Mouse (Mus musculus) hindbrain, embryonic 12.5 days (tissue): ENCODE data around the gene Mcoln1. TPM values are rescaled to one million over a fixed set of nuclear protein-coding genes. Genes with fewer than 3 reads are reported as not detected.

Experiments used
- ATAC-seq: fragments of 200-750 bp; cut with Nextera tagmentation; 2 replicates; pipeline ENCODE4 v1.8.0; 2017; ENCODE audit warnings: moderate TSS enrichment; ENCODE audit not compliant: low FRiP score
- H3K27ac ChIP-seq: fragments of 300-500 bp; sonication (generic); 2 replicates; pipeline ENCODE4 v1.5.1; 2016; ENCODE audit warnings: mild to moderate bottlenecking
- H3K27me3 ChIP-seq: fragments of 300-500 bp; sonication (generic); 2 replicates; pipeline ENCODE4 v1.6.1; 2016; ENCODE audit warnings: mild to moderate bottlenecking
- H3K36me3 ChIP-seq: fragments of 300-500 bp; sonication (generic); 2 replicates; pipeline ENCODE4 v1.6.1; 2016; ENCODE audit warnings: mild to moderate bottlenecking
- H3K4me1 ChIP-seq: fragments of 300-500 bp; sonication (generic); 2 replicates; pipeline ENCODE4 v1.6.1; 2016
- H3K4me2 ChIP-seq: fragments of 300-500 bp; sonication (generic); replicated peaks from 2 replicates; pipeline ENCODE4 v1.6.1; 2016; ENCODE audit warnings: mild to moderate bottlenecking
- H3K4me3 ChIP-seq: fragments of 300-500 bp; sonication (generic); 2 replicates; pipeline ENCODE4 v1.5.1; 2016; ENCODE audit warnings: mild to moderate bottlenecking
- H3K9ac ChIP-seq: fragments of 300-500 bp; sonication (generic); 2 replicates; pipeline ENCODE4 v1.6.1; 2016; ENCODE audit warnings: mild to moderate bottlenecking, moderate library complexity
- H3K9me3 ChIP-seq: fragments of 300-500 bp; sonication (generic); replicated peaks from 2 replicates; pipeline ENCODE4 v1.6.1; 2016; ENCODE audit warnings: mild to moderate bottlenecking
- WGBS: fragments of 180-500 bp; shearing (Covaris S2); methylation state at CpG from one replicate; pipeline ENCODE4 v1.1.7; 2016; 5-methylcytosine and 5-hydroxymethylcytosine counted together
- polyA plus RNA-seq: library from polyadenylated mRNA; unstranded; fragments of >200 nt; fragmentation: Nextera tagmentation; extraction: Ambion mirVana; gene quantifications from 2 replicates; pipeline ENCODE4 v1.2.1, GENCODE M21; 2016

Gene Mcoln1
- polyA plus RNA-seq, 1 experiment from 2014 or later, result 79.5 TPM

DNA sequence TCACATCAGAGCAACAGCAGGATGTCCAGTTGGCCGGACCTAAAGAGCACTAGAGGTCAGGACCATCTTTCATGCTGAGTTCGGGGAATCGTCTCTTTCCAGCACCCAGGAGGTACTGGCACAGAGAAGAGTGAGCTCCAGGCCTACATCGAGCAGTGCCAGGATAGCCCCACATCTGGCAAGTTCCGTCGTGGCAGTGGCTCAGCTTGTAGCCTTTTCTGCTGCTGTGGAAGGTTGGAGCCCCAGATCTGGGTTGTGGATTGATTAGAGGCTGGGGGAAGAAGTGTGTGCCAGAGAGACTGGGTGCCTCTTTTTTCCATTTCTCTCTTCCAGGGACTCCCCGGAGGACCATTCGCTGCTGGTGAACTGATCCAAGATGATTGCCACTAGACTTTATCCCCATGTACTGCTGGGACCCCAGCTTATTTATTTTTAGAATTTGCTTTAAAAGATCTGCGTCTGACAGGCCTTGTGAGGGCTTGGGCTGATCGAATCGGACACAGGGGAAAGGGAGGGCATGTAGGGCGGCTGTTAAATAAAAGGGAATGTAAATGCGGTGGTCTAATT lies 14.5 kb downstream of the Mcoln1 start:
- peak overlapping the region; percentile 52 for H3K4me3 ChIP-seq
- H3K36me3 ChIP-seq, result peaks cover 38% of the 10 kb centered on the region
- WGBS, result 35% methylated on average over 13 of the region's 13 CpGs
- H3K27ac ChIP-seq, result peak overlapping the region; percentile 50
- H3K9ac ChIP-seq, result peak overlapping the region; percentile 69; the same call in 1 of the 2 replicates
- H3K4me1 ChIP-seq, result peaks cover 5% of the 10 kb centered on the region
- ATAC-seq, result no peak
- no peaks in the 10 kb centered on the region for H3K9me3 ChIP-seq
- no peaks in the 10 kb centered on the region for H3K27me3 ChIP-seq
- peak overlapping the region; percentile 94 for H3K4me2 ChIP-seq

DNA sequence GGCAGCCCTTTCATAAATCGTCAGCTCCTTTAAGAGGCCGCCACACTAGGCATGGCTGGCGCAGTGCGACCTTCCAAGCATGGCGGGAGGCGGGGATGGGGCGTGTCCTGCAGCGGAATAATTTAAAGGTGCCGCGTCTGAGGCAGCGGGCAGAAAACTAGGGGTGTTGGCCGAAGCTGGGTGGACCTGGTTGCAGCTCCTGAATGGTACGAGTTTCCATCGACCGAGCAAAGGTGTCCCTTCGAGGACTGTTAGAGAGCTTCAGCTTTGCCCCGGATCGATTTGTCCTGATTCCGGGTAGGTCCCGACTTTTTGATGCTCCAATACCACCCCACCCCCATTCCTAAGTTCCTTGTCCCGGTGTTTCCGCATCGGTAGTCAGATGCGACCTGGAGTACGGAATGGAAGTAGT lies 15.0 kb downstream of the Mcoln1 start, which contains the start of gene Pnpla6:
Gene Pnpla6, plus strand, starts transcription at position 125 of the 412 bp plus-strand sequence.
- 0% methylated on average over 24 of the region's 25 CpGs for WGBS
- Histone ChIP-seq H3K9ac (peak within 1 kb of the TSS; percentile 69), H3K4me1 (peaks cover 5% of the 10 kb centered on the region), H3K9me3 (no peaks in the 10 kb centered on the region), H3K36me3 (peaks cover 33% of the 10 kb centered on the region), H3K4me2 (peak within 1 kb of the TSS; percentile 94), H3K27me3 (no peaks in the 10 kb centered on the region), H3K4me3 (peak within 1 kb of the TSS; percentile 52), H3K27ac (peak within 1 kb of the TSS; percentile 69)
- peak; percentile 63 for ATAC-seq

DNA sequence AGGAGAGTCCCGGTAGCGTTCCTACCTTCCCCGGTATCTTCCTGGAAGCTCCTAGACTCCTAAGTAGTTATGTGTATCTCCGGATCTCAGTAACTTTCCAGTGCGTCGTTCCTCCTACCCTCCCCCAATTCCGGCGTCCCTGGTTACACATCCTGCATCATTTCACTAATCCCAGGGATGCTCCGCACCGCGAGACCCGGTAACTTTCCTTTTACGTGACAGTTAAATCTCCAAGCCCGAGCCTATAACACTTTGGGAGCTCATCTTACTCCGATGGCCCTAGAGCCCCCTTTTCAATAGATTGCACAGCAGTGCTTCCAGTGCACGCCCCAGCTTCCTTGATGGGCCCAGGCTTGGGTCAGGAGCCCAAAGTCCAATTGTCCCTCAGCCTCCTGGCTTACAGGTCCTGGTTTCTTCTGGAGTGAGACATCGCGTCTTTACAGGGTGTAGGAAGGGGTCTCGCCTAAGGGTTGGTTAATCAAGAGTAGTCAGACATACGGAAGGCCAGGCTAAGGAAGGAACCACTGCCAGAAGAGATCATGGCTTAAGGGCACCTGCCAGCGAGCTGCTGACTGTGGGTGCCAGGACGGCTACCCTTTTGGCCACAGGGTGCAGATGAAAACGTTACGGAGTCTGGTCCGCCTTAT lies 15.6 kb downstream of the Mcoln1 start:
- Histone ChIP-seq H3K27ac (peak overlapping the region; percentile 69), H3K27me3 (no peaks in the 10 kb centered on the region), H3K4me3 (peak overlapping the region; percentile 52), H3K9ac (peak overlapping the region; percentile 69), H3K9me3 (no peaks in the 10 kb centered on the region), H3K36me3 (peaks cover 27% of the 10 kb centered on the region), H3K4me2 (peak overlapping the region; percentile 94), H3K4me1 (peaks cover 5% of the 10 kb centered on the region)
- WGBS, result under 1% methylated on average over 25 of the region's 25 CpGs
- ATAC-seq, result peak; percentile 57

DNA sequence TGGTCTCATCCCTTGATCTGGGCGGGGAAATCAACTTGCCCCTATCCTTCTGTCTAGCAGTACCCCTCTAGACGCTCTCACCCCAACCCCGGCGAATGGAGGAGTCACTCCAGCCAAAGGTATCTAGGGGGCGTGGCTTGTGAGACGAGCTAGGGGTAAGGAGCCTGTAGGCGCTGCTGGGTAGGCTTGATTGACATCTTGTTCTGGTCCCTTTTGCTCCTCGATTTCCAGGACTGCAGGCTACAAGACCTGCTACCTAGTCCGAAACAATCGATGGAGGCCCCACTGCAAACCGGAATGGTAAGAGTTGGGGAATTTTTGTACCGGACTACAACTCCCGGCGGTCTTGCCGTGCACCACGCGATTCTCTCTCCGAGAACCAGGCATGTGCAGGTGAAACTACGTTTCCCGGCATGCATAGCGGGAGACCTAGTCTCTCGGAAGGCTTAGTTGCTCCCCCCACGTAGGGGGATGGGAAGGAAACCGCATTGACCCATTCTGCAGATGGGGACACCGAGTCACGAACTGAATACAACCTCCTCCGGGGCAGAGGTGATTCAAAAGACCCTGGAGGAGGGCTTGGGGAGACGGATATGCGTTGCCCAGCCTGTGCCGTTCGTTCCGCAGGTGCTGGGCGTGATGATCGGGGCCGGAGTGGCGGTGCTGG lies 16.3 kb downstream of the Mcoln1 start:
- H3K9ac ChIP-seq, result peak overlapping the region; percentile 69
- H3K4me2 ChIP-seq, result peak overlapping the region; percentile 94
- WGBS, result 1% methylated on average over 36 of the region's 36 CpGs
- ATAC-seq, result peak; percentile 91
- H3K4me1 ChIP-seq, result peaks cover 5% of the 10 kb centered on the region
- H3K27me3 ChIP-seq, result no peaks in the 10 kb centered on the region
- H3K36me3 ChIP-seq, result peaks cover 26% of the 10 kb centered on the region
- H3K9me3 ChIP-seq, result no peaks in the 10 kb centered on the region
- H3K27ac ChIP-seq, result peak overlapping the region; percentile 69
- peak overlapping the region; percentile 52 for H3K4me3 ChIP-seq

DNA sequence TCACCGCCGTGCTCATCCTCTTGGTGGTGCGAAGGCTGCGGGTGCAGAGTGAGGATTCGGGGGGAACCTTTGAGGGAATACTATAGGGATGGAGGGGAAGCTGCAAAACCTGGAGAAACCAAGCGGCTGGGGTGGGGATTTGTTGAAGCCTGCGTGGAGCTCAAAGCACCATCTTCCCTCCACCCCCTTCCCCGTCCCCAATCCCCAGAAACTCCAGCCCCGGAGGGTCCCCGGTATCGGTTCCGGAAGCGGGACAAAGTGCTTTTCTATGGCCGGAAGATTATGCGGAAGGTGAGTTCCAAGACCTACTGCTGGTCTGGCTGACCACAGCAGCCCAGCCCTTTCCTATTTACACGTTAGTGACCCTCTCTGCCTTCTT lies 16.8 kb downstream of the Mcoln1 start:
- no peaks in the 10 kb centered on the region for H3K9me3 ChIP-seq
- peaks cover 26% of the 10 kb centered on the region for H3K36me3 ChIP-seq
- WGBS, result 11% methylated on average over 16 of the region's 16 CpGs
- peaks cover 5% of the 10 kb centered on the region for H3K4me1 ChIP-seq
- H3K4me3 ChIP-seq, result peak overlapping the region; percentile 52
- no peak overlapping the region for H3K27ac ChIP-seq
- peak overlapping the region; percentile 48; the same call in 1 of the 2 replicates for H3K9ac ChIP-seq
- ATAC-seq, result no peak
- peak overlapping the region; percentile 94 for H3K4me2 ChIP-seq
- H3K27me3 ChIP-seq, result no peaks in the 10 kb centered on the region

DNA sequence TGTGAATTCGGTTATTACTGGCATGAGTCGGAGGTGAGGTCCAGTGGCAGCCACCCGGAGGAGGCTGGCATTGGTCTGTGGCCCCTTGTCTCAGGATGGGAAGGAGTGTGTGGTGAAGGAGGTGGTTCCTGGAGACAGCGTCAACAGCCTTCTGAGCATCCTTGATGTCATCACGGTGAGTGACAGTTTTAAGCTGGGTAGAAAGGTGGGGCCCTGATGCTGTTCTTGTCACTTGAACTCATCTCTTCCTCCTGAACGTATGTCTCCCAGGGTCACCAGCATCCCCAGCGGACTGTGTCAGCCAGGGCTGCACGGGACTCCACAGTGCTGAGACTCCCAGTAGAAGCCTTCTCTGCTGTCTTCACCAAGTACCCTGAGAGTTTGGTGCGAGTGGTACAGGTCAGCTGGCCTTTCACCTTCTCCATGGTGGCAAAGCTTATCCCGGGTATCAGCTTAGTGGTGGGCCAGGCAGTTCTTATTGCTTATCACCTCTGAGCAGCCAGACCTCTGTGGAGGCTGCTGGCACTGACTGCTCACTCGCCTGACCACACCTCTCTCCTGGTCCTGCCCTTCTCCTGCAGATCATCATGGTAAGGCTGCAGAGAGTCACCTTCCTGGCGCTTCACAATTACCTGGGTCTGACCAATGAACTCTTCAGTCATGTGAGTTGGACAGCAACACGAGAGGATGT lies 21.9 kb downstream of the Mcoln1 start:
- no peak overlapping the region for H3K4me2 ChIP-seq
- no peaks in the 10 kb centered on the region for H3K9me3 ChIP-seq
- H3K9ac ChIP-seq, result no peak overlapping the region
- H3K36me3 ChIP-seq, result peaks cover 43% of the 10 kb centered on the region
- WGBS, result 93% methylated on average over 13 of the region's 13 CpGs
- H3K27me3 ChIP-seq, result no peaks in the 10 kb centered on the region
- no peak overlapping the region for H3K4me3 ChIP-seq
- no peak overlapping the region for H3K27ac ChIP-seq
- no peaks in the 10 kb centered on the region; the same call in 1 of the 2 replicates for H3K4me1 ChIP-seq
- ATAC-seq, result no peak

DNA sequence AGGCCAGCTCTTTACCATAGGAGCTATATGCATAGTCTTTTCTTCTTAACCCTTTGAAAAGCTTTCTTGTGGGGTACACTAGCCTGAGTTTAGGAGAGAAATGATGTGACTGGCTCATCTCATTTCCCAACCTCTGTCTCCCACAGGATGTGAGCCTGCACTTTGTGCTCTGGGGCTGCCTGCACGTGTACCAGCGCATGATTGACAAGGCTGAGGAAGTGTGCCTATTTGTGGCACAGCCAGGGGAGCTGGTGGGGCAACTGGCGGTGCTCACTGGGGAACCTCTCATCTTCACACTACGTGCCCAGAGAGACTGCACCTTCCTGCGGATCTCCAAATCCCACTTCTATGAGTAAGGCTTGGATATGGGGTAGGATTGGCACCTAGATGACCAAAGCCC lies 30.6 kb downstream of the Mcoln1 start:
- WGBS, result 93% methylated on average over 5 of the region's 5 CpGs
- H3K36me3 ChIP-seq, result peaks cover 40% of the 10 kb centered on the region
- no peaks in the 10 kb centered on the region for H3K4me1 ChIP-seq
- ATAC-seq, result no peak
- no peak overlapping the region for H3K4me2 ChIP-seq
- H3K27ac ChIP-seq, result no peak overlapping the region
- no peaks in the 10 kb centered on the region for H3K27me3 ChIP-seq
- no peaks in the 10 kb centered on the region for H3K9me3 ChIP-seq
- no peak overlapping the region for H3K4me3 ChIP-seq
- H3K9ac ChIP-seq, result no peak overlapping the region

DNA sequence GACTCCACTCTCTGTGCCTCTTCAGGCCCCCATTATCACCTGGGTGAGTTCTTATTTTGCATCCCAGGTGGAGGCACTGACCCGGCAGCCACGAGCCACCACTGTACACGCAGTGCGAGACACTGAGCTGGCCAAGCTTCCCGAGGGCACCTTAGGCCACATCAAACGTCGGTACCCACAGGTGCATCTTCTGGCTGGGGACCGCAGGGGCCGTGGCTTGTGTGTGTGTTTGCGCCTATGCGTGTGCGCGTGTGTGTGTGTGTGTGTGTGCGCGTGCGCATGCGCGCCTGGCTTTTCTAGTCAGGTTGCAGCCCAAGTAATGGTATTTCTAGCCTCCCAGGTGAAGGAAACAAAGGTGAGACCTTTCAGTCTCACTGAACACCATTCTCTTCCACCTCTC lies 31.7 kb downstream of the Mcoln1 start:
- Histone ChIP-seq H3K9ac (no peak overlapping the region), H3K4me3 (no peak overlapping the region), H3K4me2 (no peak overlapping the region), H3K36me3 (peaks cover 43% of the 10 kb centered on the region), H3K4me1 (no peaks in the 10 kb centered on the region), H3K27me3 (no peaks in the 10 kb centered on the region), H3K27ac (no peak overlapping the region), H3K9me3 (no peaks in the 10 kb centered on the region)
- ATAC-seq, result no peak
- WGBS, result 95% methylated on average over 18 of the region's 18 CpGs

DNA sequence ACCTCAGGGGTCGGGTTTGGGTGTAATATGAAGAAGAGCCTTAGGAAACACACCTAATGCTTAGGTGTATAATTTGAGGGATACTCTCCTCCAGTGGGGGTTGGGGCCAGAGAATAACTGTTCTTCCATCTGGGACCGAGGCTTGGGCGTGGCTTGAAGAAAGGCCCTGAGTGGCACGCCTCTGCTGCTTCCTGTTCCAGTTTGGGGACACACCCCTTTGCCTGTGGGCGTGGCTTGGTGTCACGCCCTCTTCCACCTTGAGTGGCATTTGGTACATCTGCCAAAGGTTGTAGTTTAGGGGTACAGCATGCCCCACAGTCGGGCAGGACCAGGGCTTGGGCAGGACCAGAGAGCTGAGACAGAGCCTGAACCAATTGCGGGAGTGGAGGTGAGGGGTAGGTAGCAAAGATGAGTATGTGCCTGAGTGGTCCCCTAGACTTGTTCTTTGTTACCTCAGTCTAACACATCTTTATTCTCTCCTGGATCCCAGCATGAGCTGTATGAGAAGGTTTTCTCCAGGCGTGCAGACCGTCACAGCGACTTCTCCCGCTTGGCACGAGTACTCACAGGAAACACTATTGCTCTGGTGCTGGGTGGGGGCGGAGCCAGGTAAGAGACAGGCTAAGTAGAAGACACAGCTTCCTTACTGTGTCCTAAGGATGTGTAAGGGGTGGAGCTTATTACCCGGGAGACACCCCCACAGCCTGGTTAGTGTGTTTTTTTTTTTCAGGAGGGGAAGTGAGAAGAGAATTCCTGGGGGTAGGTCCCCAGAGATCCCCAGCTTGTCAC lies 36.0 kb downstream of the Mcoln1 start:
- Histone ChIP-seq H3K4me2 (no peak overlapping the region), H3K9me3 (no peaks in the 10 kb centered on the region), H3K4me3 (no peak overlapping the region), H3K27ac (no peak overlapping the region), H3K36me3 (peaks cover 68% of the 10 kb centered on the region), H3K27me3 (no peaks in the 10 kb centered on the region), H3K4me1 (no peaks in the 10 kb centered on the region), H3K9ac (no peak overlapping the region)
- ATAC-seq, result no peak
- 63% methylated on average over 15 of the region's 15 CpGs for WGBS

DNA sequence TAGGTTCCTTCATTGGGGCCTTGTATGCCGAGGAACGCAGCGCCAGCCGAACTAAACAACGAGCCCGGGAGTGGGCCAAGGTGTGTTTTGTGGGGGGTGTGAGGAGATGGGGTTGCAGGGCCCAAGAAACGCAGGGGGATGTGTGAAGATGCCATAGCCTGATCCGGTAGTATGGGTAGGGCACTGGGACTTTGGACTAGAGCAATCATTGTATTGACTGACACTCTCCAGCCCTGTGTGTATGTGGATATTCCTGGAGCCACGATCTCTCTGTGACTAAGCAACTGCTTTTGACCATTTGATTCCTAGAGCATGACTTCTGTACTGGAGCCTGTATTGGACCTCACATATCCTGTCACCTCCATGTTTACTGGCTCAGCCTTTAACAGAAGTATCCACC lies 36.7 kb downstream of the Mcoln1 start:
- peaks cover 66% of the 10 kb centered on the region for H3K36me3 ChIP-seq
- H3K4me2 ChIP-seq, result no peak overlapping the region
- H3K27ac ChIP-seq, result no peak overlapping the region
- whole genome bisulfite sequencing, result 97% methylated on average over 9 of the region's 9 CpGs
- no peak overlapping the region for H3K9ac ChIP-seq
- ATAC-seq, result no peak
- no peaks in the 10 kb centered on the region for H3K9me3 ChIP-seq
- H3K27me3 ChIP-seq, result no peaks in the 10 kb centered on the region
- H3K4me3 ChIP-seq, result no peak overlapping the region
- H3K4me1 ChIP-seq, result no peaks in the 10 kb centered on the region

DNA sequence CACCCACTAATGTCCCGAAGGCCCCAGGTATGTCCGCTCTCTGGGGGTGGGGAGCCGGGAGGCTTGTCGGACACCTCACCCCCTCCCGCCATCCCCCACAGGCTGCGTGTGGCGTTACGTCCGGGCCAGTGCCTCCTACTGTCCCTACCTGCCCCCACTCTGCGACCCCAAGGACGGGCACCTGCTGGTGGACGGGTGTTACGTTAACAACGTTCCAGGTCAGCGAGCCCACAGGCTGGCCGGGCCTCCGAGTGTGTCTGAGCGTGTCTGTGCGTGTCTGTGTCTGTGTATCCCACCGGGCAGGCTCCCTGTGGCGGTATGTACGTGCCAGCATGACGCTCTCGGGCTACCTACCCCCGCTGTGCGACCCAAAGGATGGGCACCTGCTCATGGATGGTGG lies 37.4 kb downstream of the Mcoln1 start:
- H3K9ac ChIP-seq, result no peak overlapping the region
- ATAC-seq, result no peak
- H3K9me3 ChIP-seq, result no peaks in the 10 kb centered on the region
- H3K27ac ChIP-seq, result no peak overlapping the region
- no peak overlapping the region for H3K4me2 ChIP-seq
- no peaks in the 10 kb centered on the region for H3K4me1 ChIP-seq
- no peaks in the 10 kb centered on the region for H3K27me3 ChIP-seq
- 92% methylated on average over 26 of the region's 26 CpGs for WGBS
- no peak overlapping the region for H3K4me3 ChIP-seq
- H3K36me3 ChIP-seq, result peaks cover 65% of the 10 kb centered on the region

DNA sequence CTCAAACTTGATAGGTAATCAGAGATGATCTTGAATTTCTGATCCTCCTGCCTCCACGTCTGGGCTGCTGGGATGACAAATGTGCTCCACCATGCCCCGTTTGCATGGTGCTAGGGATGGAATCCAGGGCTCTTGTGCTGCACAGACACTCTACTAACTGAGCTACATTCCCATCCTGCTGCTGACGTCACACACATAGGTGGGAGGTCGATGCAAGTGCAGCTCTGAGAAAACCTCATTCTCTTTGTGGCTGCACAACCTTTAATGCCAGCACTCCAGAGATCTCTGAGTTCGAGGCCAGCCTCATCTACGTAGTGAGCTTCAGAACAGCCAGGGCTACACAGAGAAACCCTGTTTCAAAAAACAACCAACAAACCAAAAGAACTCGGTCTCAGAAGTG lies 38.9 kb downstream of the Mcoln1 start:
- H3K36me3 ChIP-seq, result peaks cover 78% of the 10 kb centered on the region
- H3K9ac ChIP-seq, result no peak overlapping the region
- H3K9me3 ChIP-seq, result no peaks in the 10 kb centered on the region
- no peak overlapping the region for H3K27ac ChIP-seq
- 81% methylated on average over 7 of the region's 7 CpGs for WGBS
- H3K4me1 ChIP-seq, result no peaks in the 10 kb centered on the region
- H3K4me2 ChIP-seq, result no peak overlapping the region
- no peak for ATAC-seq
- H3K4me3 ChIP-seq, result no peak overlapping the region
- H3K27me3 ChIP-seq, result no peaks in the 10 kb centered on the region
